Mouse (Mus musculus): Measurements from ENCODE around the gene Cxcl14.

DNA sequence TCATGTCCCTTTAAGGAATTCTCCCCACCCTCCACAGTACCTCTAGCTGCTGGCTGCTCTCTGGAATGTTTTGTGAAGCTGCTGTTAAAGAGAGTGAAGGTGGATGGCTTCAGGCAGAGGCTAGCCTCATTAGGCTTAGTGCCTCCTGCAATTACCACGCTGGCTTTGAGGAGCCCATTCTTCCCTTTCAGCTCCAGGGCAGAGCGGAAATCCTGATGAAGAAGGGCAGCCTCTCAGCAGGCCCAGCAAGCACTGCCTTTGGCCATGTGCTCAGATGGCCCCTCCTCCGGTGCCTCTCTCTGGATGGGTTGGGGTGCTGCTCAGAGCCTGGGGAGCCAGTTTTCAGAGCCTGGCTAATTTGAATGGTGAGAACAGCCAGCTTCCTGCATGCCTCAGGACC lies 18.9 kb upstream of the Cxcl14 start:
- TF ChIP-seq TCF12 (IDR thresholded peaks at IDR 0.05; ENCODE audit: low read depth, low read length) = no peak
- no peak for TF ChIP-seq TBP (conservative IDR thresholded peaks at IDR 0.05; ENCODE audit: low read depth, low read length)
- TF ChIP-seq CTCF (conservative IDR thresholded peaks at IDR 0.05 in 1 of 2, IDR thresholded peaks at IDR 0.05 in 1 of 2; ENCODE audit: low read depth in 2 of 2, low read length in 2 of 2) = no peak
- no peak for TF ChIP-seq EP300 (IDR thresholded peaks at IDR 0.05; ENCODE audit: low read length)

Data from CH12.LX (cell line).